Mouse (Mus musculus): ENCODE data around the gene Rpn1.

The Rpn1 gene

DNA sequence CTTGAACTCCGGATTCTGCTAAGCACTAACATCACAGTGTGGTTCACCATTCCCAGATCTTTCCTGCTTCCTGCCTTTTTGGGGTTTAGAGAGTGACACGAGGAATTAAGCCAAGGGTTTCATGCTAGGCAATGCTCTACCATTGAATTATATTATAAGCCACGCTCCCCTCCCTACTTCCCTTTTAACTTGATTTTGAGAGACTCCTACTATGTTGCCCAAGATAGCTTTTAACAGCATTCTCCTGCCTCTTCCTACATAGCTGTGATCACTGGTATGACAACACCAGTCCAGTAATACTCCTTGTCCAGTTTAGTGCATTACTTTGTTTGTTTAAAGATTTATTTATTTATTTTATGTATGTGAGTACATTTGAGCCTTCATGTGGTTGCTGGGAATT is 16.6 kb upstream of the Rpn1 start:
- DNase-seq, result no peak

DNA sequence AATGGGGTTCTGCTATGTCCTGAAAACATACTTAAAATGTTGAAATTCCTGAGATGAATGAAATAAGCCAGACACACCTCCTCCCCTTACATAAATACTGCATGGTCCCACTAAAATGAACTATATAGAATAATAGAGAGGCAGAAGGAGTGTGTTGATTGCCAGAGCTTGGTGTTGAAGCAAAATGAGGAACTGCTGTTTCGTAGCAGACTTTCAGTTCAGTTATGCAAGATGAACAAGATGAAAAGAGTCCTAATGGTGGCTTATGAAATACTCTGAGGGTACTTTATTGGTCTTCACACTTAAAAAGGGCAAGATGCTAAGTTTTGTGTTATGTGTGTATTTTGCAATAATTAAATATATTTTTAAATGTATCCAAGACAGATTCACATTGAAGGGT is 15.5 kb upstream of the Rpn1 start:
- DNase-seq, result no peak

GRCm38 (mm10) chr6:88070468-88070867 is 13.8 kb upstream of the Rpn1 start:
- DNase-seq, result no peak

GRCm38 (mm10) chr6:88071216-88071615 is 13.1 kb upstream of the Rpn1 start:
- DNase-seq, result no peak

- peak; percentile 98 for DNase-seq
These were observed 9.3 kb upstream of the Rpn1 start for GRCm38 (mm10) chr6:88074752-88075554.

DNA sequence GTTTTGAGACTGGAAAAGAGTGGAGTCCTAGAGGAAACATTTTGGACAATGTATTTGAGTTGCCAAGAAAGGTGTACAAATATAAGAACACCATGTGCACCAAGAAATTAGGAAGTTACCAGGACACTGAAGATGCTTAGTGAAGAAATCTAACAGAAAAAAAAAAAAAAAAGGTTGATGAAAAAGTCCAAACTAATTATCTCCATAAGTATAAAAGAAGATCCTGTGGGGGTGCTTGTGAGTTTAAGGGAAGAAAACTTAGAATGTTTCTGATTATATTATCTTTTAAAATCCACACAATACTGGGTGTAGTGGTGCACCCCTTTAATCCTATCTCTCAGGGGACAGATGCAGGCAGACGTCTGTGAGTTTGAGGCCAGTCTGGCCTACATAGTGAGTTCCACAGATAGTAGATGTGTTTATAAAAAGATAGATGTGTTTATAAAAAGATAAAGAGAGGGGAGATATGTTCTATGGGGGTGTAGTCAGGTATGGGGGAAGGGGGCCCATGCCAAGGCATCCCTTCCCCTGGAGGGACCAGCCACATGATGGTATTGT is 8.2 kb upstream of the Rpn1 start:
- no peak for DNase-seq

GRCm38 (mm10) chr6:88083095-88083494 is 1.2 kb upstream of the Rpn1 start:
- no peak for DNase-seq

DNA sequence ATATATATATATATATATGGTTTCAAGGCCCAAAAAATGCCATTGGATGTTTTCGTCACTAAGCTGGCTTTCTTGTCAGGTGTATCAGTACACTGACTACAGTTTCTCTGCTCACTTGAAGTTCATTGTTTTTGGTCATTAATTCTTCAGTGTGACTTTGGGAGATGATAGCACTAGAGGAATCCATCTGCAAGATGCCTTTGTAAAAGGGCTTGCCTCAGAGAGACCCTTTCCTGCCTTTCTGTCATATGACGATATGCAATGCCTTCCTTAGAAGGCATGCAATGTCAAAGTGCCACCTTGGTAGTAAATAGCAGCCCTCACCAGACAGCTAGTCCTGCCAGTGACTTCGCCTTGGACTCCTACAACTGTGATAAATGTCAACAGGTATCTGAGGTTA is 610 bp upstream of the Rpn1 start:
- no peak for DNase-seq

DNA sequence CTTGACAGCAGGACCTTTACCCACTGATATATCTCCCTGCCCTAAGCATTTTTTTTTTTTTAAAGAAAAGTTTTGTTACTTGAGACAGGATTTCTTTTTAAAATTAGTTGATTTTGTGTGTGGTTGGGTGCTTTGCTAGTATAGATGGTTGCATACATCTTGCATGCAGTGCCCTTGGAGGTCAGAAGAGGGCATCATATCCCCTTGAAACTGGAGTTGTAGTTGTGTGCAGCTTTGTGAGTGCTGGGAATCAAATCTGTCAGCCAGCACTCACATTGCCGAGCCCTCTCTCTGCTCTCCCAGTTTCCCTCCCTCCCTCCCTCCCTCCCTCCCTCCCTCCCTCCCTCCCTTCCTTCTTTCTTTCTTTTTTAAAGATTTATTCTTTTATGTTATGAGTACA is 4.7 kb downstream of the Rpn1 start:
- no peak for DNase-seq

DNA sequence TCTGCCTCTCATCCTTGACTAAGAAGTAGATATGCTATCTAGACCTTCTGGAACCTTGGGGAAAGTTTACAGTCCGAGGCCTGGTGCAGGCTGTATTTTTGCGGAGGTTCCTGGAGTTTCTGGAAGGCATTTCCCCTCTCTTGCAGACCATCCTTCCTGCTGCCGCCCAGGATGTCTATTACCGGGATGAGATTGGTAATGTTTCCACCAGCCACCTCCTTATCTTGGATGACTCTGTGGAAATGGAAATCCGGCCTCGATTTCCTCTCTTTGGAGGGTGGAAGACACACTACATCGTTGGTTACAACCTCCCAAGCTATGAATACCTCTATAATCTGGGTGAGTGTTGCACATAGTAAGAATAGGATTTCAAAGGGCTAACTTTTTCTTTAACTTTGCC is 11.1 kb downstream of the Rpn1 start:
- DNase-seq, result no peak

- no peak for DNase-seq
These were observed 17.8 kb downstream of the Rpn1 start for GRCm38 (mm10) chr6:88102096-88102495.

DNA sequence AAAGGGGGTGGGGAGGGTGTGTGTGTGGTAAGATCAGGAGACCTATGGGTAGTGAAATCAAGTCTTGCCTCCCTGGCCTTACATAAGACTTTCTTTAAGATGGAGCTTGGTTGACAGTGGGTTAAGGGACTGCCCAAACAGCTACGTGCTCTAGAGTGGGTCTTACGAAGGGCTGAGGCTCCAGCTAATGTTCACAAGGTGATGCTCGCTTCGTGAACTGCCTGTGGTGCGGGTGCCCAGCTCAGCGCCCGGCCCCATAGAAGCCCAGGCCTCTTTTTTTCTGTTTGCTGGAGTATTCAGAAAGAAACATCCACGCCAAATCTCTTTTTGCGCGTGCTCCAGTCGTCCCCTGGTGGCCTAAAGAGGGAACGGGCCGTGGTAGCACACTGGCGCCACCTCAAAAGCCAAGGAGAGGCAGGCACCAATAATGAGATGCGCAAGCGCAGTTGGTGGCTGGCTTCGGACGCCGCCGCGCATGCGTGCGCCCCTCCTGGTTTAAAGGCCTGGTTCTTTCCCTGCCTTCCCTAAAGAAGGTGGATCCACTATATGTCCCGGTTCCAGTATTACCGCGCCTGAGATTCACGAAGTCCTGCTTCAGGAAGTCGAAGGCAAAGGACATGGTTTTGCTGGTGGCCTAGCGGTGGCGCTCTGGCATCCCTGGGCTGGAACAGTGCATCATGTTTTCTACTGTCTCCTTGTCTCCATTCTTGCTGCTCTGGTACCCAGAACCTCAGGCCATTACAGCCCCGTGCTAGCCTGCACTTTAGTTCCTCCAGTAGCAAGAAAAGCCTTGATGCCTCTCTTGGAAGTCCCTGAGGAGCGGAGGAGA is 21.7 kb downstream of the Rpn1 start:
- DNase-seq, result peak; percentile 95

DNA sequence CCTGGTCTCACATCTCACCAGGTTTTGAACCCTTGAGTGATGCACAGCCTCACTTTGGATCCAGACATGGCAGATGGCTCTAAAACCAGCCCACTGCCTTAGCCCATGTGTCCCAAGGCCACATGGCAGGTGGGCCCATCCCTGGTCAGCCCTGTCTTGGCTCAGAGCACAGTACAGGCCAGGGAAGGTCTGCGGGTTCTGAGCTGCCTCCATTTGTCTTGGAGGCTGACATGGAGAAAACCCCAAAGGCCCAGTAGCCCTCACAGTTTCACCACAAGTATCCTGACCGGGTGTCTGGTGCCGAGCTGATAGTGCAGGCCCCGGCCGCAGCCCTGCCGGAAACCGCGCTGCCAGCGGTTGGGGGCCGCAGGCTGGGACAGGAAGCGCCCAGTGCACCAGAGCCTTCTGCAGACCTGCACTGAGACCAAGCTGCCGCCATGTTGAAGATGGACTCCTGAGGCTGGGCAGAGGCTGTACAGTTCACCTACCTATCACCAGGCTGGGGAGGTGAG is 22.4 kb downstream of the Rpn1 start:
- DNase-seq, result no peak

DNA sequence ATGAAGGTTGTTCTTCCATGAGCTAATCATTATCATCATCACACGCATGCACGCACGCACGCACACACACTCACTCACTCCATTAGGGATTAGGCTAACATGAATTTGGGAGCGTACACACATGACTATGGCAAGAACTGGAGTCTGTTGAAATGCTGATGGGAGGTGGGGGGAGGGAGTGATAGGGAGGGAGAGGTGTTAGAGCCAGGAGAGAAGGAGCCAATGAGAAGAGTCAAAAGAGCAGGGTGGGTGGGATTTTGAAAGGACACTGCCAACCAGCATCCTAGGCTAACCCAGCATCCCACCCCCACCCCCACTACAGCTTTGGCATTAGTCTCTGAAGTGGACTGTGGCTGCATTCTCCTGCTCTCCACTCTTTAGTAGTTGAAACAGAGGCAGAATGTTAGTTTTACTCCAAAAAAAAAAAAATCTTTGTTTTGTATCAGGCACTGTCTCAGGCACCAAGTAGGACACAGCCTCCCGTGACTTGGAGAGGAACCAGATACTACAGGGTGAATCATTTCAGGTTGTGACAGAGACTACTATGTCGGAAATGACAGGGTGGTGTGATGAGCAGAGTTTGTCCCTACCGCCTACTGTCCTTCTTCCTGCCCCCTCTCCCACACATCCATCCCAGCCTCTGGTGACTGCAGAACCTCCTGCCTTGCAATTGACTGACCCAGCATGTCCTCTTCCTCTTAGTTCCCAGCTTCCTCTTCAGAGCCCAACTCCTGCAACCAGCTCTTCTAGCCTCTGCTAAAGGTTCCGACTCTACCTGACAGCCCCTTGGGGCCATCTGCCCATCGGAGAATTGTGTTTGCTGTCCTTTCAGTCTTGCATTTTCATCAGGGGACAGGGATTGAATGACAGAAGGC is 23.6 kb downstream of the Rpn1 start:
- no peak for DNase-seq

DNA sequence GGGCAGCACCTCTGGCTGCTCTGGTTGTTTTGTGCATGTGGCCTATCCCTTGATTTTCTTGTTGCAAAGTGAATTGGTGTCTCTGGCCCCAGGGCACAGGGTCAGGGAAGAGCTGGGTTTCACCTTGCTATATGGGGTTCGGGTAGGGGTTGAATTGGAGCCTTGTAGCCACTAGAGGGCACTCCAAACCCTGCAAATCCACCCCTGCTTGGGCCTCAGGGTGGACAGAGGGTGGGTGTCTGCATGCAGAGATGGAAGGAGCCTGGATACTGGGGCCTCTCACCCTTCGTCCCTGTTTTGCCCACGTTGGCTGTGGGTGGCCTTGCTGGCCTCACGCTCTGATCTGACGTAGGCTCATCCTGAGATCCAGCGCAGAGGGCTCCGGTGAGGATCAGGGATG is 28.9 kb downstream of the Rpn1 start:
- DNase-seq, result peak; percentile 85

DNA sequence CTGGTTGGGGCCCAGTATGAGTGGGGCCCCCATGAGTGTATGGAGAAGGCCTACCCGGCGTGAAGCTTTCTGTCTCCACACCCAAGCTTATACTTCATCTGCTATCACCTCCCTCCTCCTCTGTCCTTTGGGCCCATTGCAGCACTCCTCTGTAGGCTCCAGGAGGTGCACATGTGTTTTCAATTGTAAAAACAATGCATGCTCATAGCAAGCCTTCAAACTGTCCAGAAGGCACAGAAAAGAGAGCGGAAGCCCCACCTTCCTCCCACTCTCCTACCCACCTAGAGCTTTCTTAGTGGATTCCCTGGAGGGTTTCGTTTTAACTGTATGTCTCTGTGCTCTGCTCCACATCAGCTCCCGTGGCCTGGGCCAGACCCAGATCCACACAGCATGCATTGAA is 30.1 kb downstream of the Rpn1 start:
- DNase-seq, result peak; percentile 37

- DNase-seq, result no peak
These were observed 32.3 kb downstream of the Rpn1 start for GRCm38 (mm10) chr6:88116347-88117183.

GRCm38 (mm10) chr6:88117184-88117575 is 32.9 kb downstream of the Rpn1 start:
- DNase-seq, result no peak

- no peak for DNase-seq
These were observed 35.0 kb downstream of the Rpn1 start for GRCm38 (mm10) chr6:88119309-88119708.

GRCm38 (mm10) chr6:88120813-88121212 is 36.5 kb downstream of the Rpn1 start:
- DNase-seq, result no peak

GRCm38 (mm10) chr6:88121781-88122180 is 37.5 kb downstream of the Rpn1 start:
- no peak for DNase-seq

Measured in embryo, embryonic 11 days (tissue).